Mouse (Mus musculus) bone marrow macrophage, adult 2 months (primary cell): ENCODE measurements at regions not wholly inside any gene's neighbourhood (a gene's known extent, or its start where the extent isn't known, plus 50 kb on each side); places are given as distances from the start of the nearest gene placed in this dataset.

Experiments used
- CTCF ChIP-seq: IDR thresholded peaks from 2 replicates; pipeline ENCODE4 v1.5.1; 2012; ENCODE audit warnings: low read depth, mild to moderate bottlenecking, low read length, moderate library complexity
- POLR2A ChIP-seq: IDR thresholded peaks from 2 replicates; pipeline ENCODE4 v1.6.1; 2012; ENCODE audit warnings: mild to moderate bottlenecking, low read depth, low read length, borderline replicate concordance

- TF ChIP-seq POLR2A (no peak), CTCF (no peak)
Measured at GRCm38 (mm10) chr12:56256243-56256881, 89.3 kb downstream of the Mbip start.
